Mouse (Mus musculus) spleen, adult 2 months (tissue): Measurements from ENCODE around the gene Thap8.

ENCODE experiments used
- CTCF ChIP-seq: fragments of 200-500 bp; IDR thresholded peaks from 2 replicates; pipeline ENCODE4 v1.5.1; 2011; ENCODE audit warnings: mild to moderate bottlenecking, inconsistent platforms; ENCODE audit not compliant: insufficient read depth, insufficient read length, insufficient replicate concordance; ENCODE audit errors: extremely low read depth
- POLR2A ChIP-seq: fragments of 200-500 bp; IDR thresholded peaks from 2 replicates; pipeline ENCODE4 v1.6.1; 2011; ENCODE audit warnings: low read depth, low read length, inconsistent platforms

GRCm38 (mm10) chr7:30231328-30231668 lies 48.6 kb upstream of the Thap8 start:
- TF ChIP-seq POLR2A (no peak), CTCF (no peak)
